Mouse (Mus musculus): Measurements from ENCODE around the gene Prss2.
A peak's percentile ranks its signal among the peaks of the same experiment; 100 is the strongest.
"Not testable (repeated sequence)": the region's sequence is repeated elsewhere in the genome, so short reads cannot be mapped to it uniquely, and the experiment has no call there.

The Prss2 gene

GRCm38 (mm10) chr6:41554295-41555169 lies 32.9 kb downstream of the Prss2 start:
- peak; percentile 87 to 91 for DNase-seq (ENCODE audit: low spot score in 2 of 2)

GRCm38 (mm10) chr6:41556389-41556788 lies 34.8 kb downstream of the Prss2 start:
- DNase-seq (ENCODE audit: low spot score in 2 of 2) = no peak

- no peak for DNase-seq (ENCODE audit: low spot score in 2 of 2)
These were observed 35.9 kb downstream of the Prss2 start for GRCm38 (mm10) chr6:41557468-41557867.

- DNase-seq (ENCODE audit: low spot score in 2 of 2) = no peak
These were observed 36.7 kb downstream of the Prss2 start for GRCm38 (mm10) chr6:41558271-41558670.

- no peak for DNase-seq (ENCODE audit: low spot score in 2 of 2)
These were observed 37.7 kb downstream of the Prss2 start for GRCm38 (mm10) chr6:41559331-41559730.

- no peak for DNase-seq (ENCODE audit: low spot score in 2 of 2)
These were observed 38.7 kb downstream of the Prss2 start for GRCm38 (mm10) chr6:41560273-41560672.

- DNase-seq (ENCODE audit: low spot score in 2 of 2) = no peak
These were observed 41.0 kb downstream of the Prss2 start for GRCm38 (mm10) chr6:41562598-41562997.

- DNase-seq (ENCODE audit: low spot score in 2 of 2) = not testable (repeated sequence)
These were observed 41.7 kb downstream of the Prss2 start for GRCm38 (mm10) chr6:41563104-41563951.

- no peak for DNase-seq (ENCODE audit: low spot score in 2 of 2)
These were observed 43.7 kb downstream of the Prss2 start for GRCm38 (mm10) chr6:41565261-41565660.

- DNase-seq (ENCODE audit: low spot score in 2 of 2) = no peak
These were observed 45.4 kb downstream of the Prss2 start for GRCm38 (mm10) chr6:41566965-41567364.

- no peak for DNase-seq (ENCODE audit: low spot score in 2 of 2)
These were observed 47.5 kb downstream of the Prss2 start for GRCm38 (mm10) chr6:41569078-41569477.
